Mouse (Mus musculus): ENCODE data around the gene Adcy2. TPM values are rescaled to one million over a fixed set of nuclear protein-coding genes. Genes with fewer than 3 reads are reported as not detected.

Gene Adcy2
- total and polyA plus RNA-seq, 3 experiments, result not detected

DNA sequence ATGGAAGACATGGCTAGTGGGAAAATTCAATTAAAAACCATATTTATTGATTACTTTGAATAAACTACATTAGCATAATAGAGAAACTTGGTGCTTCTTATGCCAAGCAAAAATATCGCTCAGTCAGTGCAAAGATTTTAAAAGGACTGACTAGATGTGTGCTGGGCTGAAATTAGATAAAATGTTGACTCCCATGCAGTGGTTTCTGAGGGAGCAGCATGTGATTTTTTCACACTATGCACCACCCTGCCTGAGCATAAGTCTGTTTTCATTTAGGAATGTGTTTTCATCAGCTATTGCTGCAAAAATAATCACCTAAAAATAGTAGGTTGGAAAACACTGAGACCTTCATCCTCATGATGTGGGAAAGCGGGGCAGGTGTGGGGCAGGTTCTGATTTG, 250.0 kb downstream of the Adcy2 start:
- in situ Hi-C loops (cut with MboI; ENCODE audit: low pct_ligation_motif_present, low pct_unique_long_range_greater_than_20kb, low sequenced_read_pairs), result no loop called here
- peaks cover 79% of the 10 kb centered on the region for H3K9me3 ChIP-seq (replicated peaks; ENCODE audit: low read length)
- no peak for DNase-seq (ENCODE audit: extremely low read depth)
- dilution Hi-C loops (cut with MboI; ENCODE audit: extremely low pct_ligation_motif_present, extremely low pct_unique_long_range_greater_than_20kb, low sequenced_read_pairs), result no loop called here
- no peak overlapping the region for H3K4me2 ChIP-seq (ENCODE audit: insufficient read depth, low read depth, poor library complexity, severe bottlenecking)
- H3K4me3 ChIP-seq (replicated peaks in 1 of 3; ENCODE audit: low read depth in 2 of 3, low read length in 2 of 3, poor library complexity in 1 of 3), result no peak overlapping the region
- no peak overlapping the region for H3K27ac ChIP-seq (ENCODE audit: insufficient read depth, low read depth)
- H3K27me3 ChIP-seq (replicated peaks), result no peaks in the 10 kb centered on the region
- H3K4me1 ChIP-seq (ENCODE audit: control insufficient read depth in 1 of 2, insufficient read depth in 2 of 2), result no peaks in the 10 kb centered on the region
- TF ChIP-seq ZKSCAN1 (IDR thresholded peaks at IDR 0.05; ENCODE audit: borderline replicate concordance, low read depth, low read length), result no peak
- H3K9ac ChIP-seq (ENCODE audit: insufficient read depth, low read depth), result no peak overlapping the region
- H3K36me3 ChIP-seq (replicated peaks in 1 of 2; ENCODE audit: control insufficient read depth in 1 of 2, insufficient read depth in 1 of 2, low read length in 1 of 2), result no peaks in the 10 kb centered on the region
- H3K79me2 ChIP-seq (replicated peaks; ENCODE audit: control insufficient read depth, extremely low read depth, insufficient read depth, poor library complexity, severe bottlenecking), result no peaks in the 10 kb centered on the region

DNA sequence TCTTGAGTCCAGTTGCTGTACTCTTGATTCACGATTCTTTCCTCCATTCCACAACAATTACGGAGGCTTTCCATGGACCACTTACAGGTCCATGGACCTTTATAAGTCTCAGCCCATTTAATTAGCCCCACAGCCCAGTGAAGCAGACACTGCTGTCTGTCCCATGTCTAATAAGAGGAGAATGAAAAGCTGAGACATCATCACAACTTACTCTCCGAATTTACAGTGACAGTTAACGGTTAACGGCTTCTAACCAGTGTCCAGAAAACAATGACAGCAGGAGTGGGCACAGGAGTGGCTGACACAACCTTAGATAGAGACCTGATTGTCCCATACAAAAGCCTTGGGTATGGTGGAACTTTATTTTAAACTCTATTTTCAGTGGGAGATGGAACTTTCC, 253.9 kb downstream of the Adcy2 start:
- Histone ChIP-seq H3K9ac (ENCODE audit: insufficient read depth, low read depth) (no peak overlapping the region), H3K27me3 (replicated peaks) (no peaks in the 10 kb centered on the region), H3K4me2 (ENCODE audit: insufficient read depth, low read depth, poor library complexity, severe bottlenecking) (no peak overlapping the region), H3K9me3 (replicated peaks; ENCODE audit: low read length) (peaks cover 83% of the 10 kb centered on the region), H3K27ac (ENCODE audit: insufficient read depth, low read depth) (no peak overlapping the region), H3K36me3 (replicated peaks in 1 of 2; ENCODE audit: control insufficient read depth in 1 of 2, insufficient read depth in 1 of 2, low read length in 1 of 2) (no peaks in the 10 kb centered on the region), H3K4me3 (replicated peaks in 1 of 3; ENCODE audit: low read depth in 2 of 3, low read length in 2 of 3, poor library complexity in 1 of 3) (no peak overlapping the region), H3K79me2 (replicated peaks; ENCODE audit: control insufficient read depth, extremely low read depth, insufficient read depth, poor library complexity, severe bottlenecking) (no peaks in the 10 kb centered on the region), H3K4me1 (ENCODE audit: control insufficient read depth in 1 of 2, insufficient read depth in 2 of 2) (no peaks in the 10 kb centered on the region)
- no peak for DNase-seq (ENCODE audit: extremely low read depth)
- in situ Hi-C loops (cut with MboI; ENCODE audit: low pct_ligation_motif_present, low pct_unique_long_range_greater_than_20kb, low sequenced_read_pairs) (no loop called here), dilution Hi-C loops (cut with MboI; ENCODE audit: extremely low pct_ligation_motif_present, extremely low pct_unique_long_range_greater_than_20kb, low sequenced_read_pairs) (no loop called here)
- TF ChIP-seq ELF1 (IDR thresholded peaks at IDR 0.05; ENCODE audit: low read depth, low read length) (no peak), POLR2AphosphoS2 (IDR thresholded peaks at IDR 0.05; ENCODE audit: low read depth, low read length) (no peak), TBP (conservative IDR thresholded peaks at IDR 0.05; ENCODE audit: low read depth, low read length) (no peak), MAFK (IDR thresholded peaks at IDR 0.05; ENCODE audit: insufficient replicate concordance, low read length) (no peak), TCF12 (IDR thresholded peaks at IDR 0.05; ENCODE audit: low read depth, low read length) (no peak), JUN (IDR thresholded peaks at IDR 0.05; ENCODE audit: insufficient read depth, low read depth, low read length) (no peak), GABPA (IDR thresholded peaks at IDR 0.05; ENCODE audit: insufficient replicate concordance, low read depth, low read length) (no peak), UBTF (IDR thresholded peaks at IDR 0.05; ENCODE audit: low read depth, low read length) (no peak), POLR2A (IDR thresholded peaks at IDR 0.05; ENCODE audit: low read depth, low read length) (no peak), ZMIZ1 (IDR thresholded peaks at IDR 0.05; ENCODE audit: low read depth, low read length) (no peak), CHD1 (IDR thresholded peaks at IDR 0.05; ENCODE audit: low read depth, low read length) (no peak)

DNA sequence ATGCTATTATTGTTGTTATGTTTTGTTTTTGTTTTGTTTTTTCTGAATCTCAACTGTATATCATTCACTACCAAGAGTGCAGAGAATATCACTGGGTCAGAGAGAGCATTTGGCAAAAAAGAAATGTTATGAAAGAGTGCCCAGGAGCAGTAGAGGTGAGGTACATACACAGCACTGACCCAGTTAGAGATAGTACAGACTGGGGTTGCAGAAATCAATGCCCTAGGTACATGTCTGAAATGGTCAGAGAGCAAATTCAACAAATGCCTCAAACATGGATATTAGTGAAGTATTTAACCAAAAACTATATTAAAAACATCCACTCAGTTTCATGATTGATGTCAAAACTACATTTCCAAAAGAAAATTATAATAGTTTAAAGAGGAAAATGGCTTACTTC, 286.7 kb downstream of the Adcy2 start:
- H3K4me2 ChIP-seq (ENCODE audit: insufficient read depth, low read depth, poor library complexity, severe bottlenecking), result no peak overlapping the region
- in situ Hi-C loops (cut with MboI; ENCODE audit: low pct_ligation_motif_present, low pct_unique_long_range_greater_than_20kb, low sequenced_read_pairs) (no loop called here), dilution Hi-C loops (cut with MboI; ENCODE audit: extremely low pct_ligation_motif_present, extremely low pct_unique_long_range_greater_than_20kb, low sequenced_read_pairs) (no loop called here)
- no peaks in the 10 kb centered on the region for H3K4me1 ChIP-seq (ENCODE audit: control insufficient read depth in 1 of 2, insufficient read depth in 2 of 2)
- no peak overlapping the region for H3K27ac ChIP-seq (ENCODE audit: insufficient read depth, low read depth)
- TF ChIP-seq ELF1 (IDR thresholded peaks at IDR 0.05; ENCODE audit: low read depth, low read length) (no peak), ZC3H11A (IDR thresholded peaks at IDR 0.05; ENCODE audit: low read depth, low read length) (no peak), ZMIZ1 (IDR thresholded peaks at IDR 0.05; ENCODE audit: low read depth, low read length) (no peak), RCOR1 (conservative IDR thresholded peaks at IDR 0.05; ENCODE audit: low read depth, low read length) (no peak)
- H3K9me3 ChIP-seq (replicated peaks; ENCODE audit: low read length), result peaks cover 55% of the 10 kb centered on the region
- H3K27me3 ChIP-seq (replicated peaks), result no peaks in the 10 kb centered on the region
- no peak overlapping the region for H3K4me3 ChIP-seq (replicated peaks in 1 of 3; ENCODE audit: low read depth in 2 of 3, low read length in 2 of 3, poor library complexity in 1 of 3)
- H3K36me3 ChIP-seq (replicated peaks in 1 of 2; ENCODE audit: control insufficient read depth in 1 of 2, insufficient read depth in 1 of 2, low read length in 1 of 2), result no peaks in the 10 kb centered on the region
- H3K9ac ChIP-seq (ENCODE audit: insufficient read depth, low read depth), result no peak overlapping the region
- no peaks in the 10 kb centered on the region for H3K79me2 ChIP-seq (replicated peaks; ENCODE audit: control insufficient read depth, extremely low read depth, insufficient read depth, poor library complexity, severe bottlenecking)
- no peak for DNase-seq (ENCODE audit: extremely low read depth)
